Mouse (Mus musculus) small intestine, adult 2 months (tissue): ENCODE measurements around the gene Acot4.

Source experiments
- CTCF ChIP-seq: fragments of 200-500 bp; IDR thresholded peaks from 2 replicates; pipeline ENCODE4 v1.5.1; 2012; ENCODE audit warnings: low read depth, mild to moderate bottlenecking, control low read depth, inconsistent platforms, low read length, moderate library complexity, mixed read lengths; ENCODE audit not compliant: insufficient replicate concordance, insufficient read length; ENCODE audit errors: extremely low read depth
- POLR2A ChIP-seq: fragments of 200-500 bp; IDR thresholded peaks from 2 replicates; pipeline ENCODE4 v1.6.1; 2012; ENCODE audit warnings: low read depth, mild to moderate bottlenecking, control low read depth, inconsistent platforms, low read length, moderate library complexity

DNA sequence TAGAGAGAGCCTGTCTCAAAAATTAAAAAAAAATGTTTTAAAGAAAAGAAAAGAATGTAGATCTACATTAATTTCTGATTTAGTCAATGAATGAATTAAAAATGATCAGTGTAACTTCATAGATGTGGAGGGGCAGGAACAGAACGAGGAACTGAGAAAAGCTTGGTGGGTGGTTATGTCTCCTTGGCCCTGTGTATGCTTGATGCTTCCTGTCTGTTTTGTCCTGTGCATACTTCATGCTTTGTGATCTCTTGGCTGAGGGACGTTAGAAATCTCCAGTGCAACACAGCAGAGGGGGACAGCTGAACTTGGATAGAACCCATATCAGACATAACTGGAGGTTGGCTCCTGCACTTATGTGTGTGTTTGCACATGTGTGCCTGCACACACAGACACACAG, 41.0 kb upstream of the Acot4 start:
- TF ChIP-seq CTCF (no peak), POLR2A (no peak)
